Mouse (Mus musculus) cerebellum, adult 2 months (tissue): ENCODE results near the gene Dpf1.

Experiments
- CTCF ChIP-seq: fragments of 200-500 bp; IDR thresholded peaks from 2 replicates; pipeline ENCODE4 v1.5.1; 2011; ENCODE audit warnings: low read depth, mild to moderate bottlenecking, control low read depth, low read length, moderate library complexity, borderline replicate concordance; ENCODE audit not compliant: insufficient read depth
- POLR2A ChIP-seq: fragments of 200-500 bp; IDR thresholded peaks from 2 replicates; pipeline ENCODE4 v1.6.1; 2011; ENCODE audit warnings: low read length, control low read depth, borderline replicate concordance; ENCODE audit not compliant: insufficient read depth

DNA sequence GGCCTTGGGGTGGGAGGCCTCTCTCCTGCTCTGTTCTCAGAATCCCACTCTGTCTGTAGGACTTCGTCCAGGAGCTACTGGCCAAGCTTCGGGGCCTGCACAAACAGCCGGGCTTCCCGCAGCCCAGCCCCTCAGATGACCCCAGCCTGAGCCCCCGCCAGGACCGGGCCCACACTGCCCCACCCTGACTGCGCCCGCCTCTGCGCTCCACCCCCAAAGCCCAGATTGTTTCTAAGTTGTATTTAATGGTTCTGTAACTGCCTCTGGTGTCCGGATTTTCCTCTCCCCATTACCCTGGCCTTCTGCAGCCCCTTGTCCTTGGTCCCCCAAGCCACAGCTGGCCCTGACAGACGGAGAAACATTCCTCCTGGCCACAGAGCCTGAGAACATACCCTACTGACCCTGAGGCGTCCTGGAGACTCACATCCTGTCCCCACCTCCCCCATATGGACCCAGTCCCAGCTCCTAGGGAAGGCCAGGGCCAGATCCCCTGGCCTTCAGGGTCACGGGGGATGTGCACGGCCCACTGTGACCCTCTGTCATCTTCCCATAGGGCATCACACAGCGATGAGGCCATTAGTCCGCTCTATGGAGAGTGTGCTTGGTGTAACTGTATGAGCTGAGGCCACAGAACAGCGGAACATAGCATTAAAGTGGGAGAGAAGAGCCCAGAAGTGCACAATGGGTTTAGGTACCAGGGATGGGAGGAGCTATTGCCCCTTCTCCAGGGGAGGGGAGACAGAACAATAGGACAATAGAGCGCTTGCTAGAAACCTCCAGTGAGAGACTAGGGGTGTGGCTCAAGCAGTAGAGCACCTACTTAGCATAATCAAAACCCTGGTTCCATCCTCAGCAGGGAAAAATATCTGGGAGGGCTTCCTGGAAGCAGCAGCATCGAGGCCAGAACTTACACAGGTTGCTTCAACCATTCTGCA, 10.4 kb upstream of the Dpf1 start:
- no peak for TF ChIP-seq CTCF
- no peak for TF ChIP-seq POLR2A
